Mouse (Mus musculus) midbrain, embryonic 10.5 days (tissue): ENCODE data around the gene Hbp1. TPM values are rescaled to one million over a fixed set of nuclear protein-coding genes. Genes with fewer than 3 reads are reported as not detected.

Experiments
- DNase-seq: peaks from one replicate; pipeline ENCODE4 v3.0.0-alpha.2; 2017; ENCODE audit warnings: low spot score
- H3K27ac ChIP-seq: fragments of 300-500 bp; sonication (generic); replicated peaks from 2 replicates; pipeline ENCODE4 v1.5.1; 2016; ENCODE audit warnings: mild to moderate bottlenecking
- H3K27me3 ChIP-seq: fragments of 300-500 bp; sonication (generic); 2 replicates; pipeline ENCODE4 v1.6.1; 2016; ENCODE audit warnings: low read depth, mild to moderate bottlenecking; ENCODE audit not compliant: poor library complexity, severe bottlenecking
- H3K36me3 ChIP-seq: fragments of 300-500 bp; sonication (generic); 2 replicates; pipeline ENCODE4 v1.6.1; 2016; ENCODE audit warnings: mild to moderate bottlenecking, moderate library complexity
- H3K4me1 ChIP-seq: fragments of 300-500 bp; sonication (generic); 2 replicates; pipeline ENCODE4 v1.6.1; 2016
- H3K4me3 ChIP-seq: fragments of 300-500 bp; sonication (generic); 2 replicates; pipeline ENCODE4 v1.5.1; 2016; ENCODE audit warnings: mild to moderate bottlenecking, moderate library complexity
- H3K9me3 ChIP-seq: fragments of 300-500 bp; sonication (generic); replicated peaks from 2 replicates; pipeline ENCODE4 v1.6.1; 2016; ENCODE audit warnings: mild to moderate bottlenecking
- WGBS: fragments of 180-500 bp; shearing (Covaris S2); methylation state at CpG from one replicate; pipeline ENCODE4 v1.1.7; 2016; 5-methylcytosine and 5-hydroxymethylcytosine counted together
- polyA plus RNA-seq: library from polyadenylated mRNA; unstranded; fragments of >200 nt; fragmentation: Nextera tagmentation; extraction: Ambion mirVana; gene quantifications from 2 replicates; pipeline ENCODE4 v1.2.1, GENCODE M21; 2016

Gene Hbp1
- polyA plus RNA-seq, 1 experiment from 2014 or later, result 78.2 TPM

- Histone ChIP-seq H3K27me3 (no peaks in the 10 kb centered on the region), H3K9me3 (no peaks in the 10 kb centered on the region), H3K4me3 (no peak overlapping the region), H3K4me1 (no peaks in the 10 kb centered on the region), H3K36me3 (peaks cover 57% of the 10 kb centered on the region), H3K27ac (no peak overlapping the region)
- DNase-seq, result no peak
- 89% methylated on average over 3 of the region's 3 CpGs for WGBS
These were observed 26.2 kb downstream of the Hbp1 start for GRCm38 (mm10) chr12:31924135-31924534.

DNA sequence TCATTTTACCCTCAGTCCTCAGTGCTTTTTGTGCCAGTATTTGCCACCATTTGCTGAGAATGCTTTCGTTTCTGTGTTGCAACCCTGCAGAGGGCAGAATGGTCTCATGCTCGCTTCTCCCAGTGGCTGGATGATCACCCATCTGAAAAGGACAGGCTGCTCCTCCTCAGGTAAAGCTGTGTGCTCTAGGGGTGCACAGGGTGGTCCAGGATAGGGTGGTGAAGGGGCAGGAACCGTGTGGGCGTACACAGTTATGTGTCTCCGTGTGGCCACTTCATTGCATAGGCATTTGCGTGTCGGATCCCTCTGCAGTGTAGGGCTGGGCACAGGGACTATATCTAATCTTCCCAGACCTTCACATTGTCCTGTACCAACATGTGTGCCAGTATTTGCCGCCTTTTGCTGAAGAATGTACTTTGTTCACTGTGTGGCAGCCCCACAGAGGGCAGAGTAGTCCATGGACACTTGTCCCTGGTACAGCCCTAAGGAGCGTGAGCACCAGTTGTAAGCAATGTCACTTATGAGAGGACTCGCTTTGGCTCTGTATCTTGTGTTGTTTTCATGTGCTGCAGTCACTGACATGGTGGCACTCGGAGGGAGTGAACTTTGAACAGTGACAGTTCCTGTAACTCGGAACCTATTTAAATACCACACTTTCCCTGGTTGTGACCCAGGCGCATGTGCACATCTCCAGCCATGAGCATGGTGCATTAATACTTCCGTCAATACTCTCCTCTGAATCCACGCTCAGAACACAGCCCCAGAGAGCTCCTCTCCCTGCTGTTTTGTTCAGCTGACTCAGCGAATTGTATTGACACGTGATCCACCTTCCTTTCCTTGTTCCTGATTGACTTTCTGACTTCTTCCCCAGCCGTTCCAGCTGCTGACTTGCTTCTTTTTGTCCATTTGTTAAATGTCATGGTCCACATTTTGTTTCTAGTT is 29.6 kb downstream of the Hbp1 start:
- Histone ChIP-seq H3K9me3 (no peaks in the 10 kb centered on the region), H3K27ac (no peak overlapping the region), H3K36me3 (peaks cover 23% of the 10 kb centered on the region), H3K27me3 (no peaks in the 10 kb centered on the region), H3K4me3 (no peak overlapping the region), H3K4me1 (no peaks in the 10 kb centered on the region)
- no peak for DNase-seq
- WGBS, result 86% methylated on average over 18 of the region's 18 CpGs

- Histone ChIP-seq H3K36me3 (peaks cover 1% of the 10 kb centered on the region; the same call in 1 of the 2 replicates), H3K27me3 (no peaks in the 10 kb centered on the region), H3K27ac (no peak overlapping the region), H3K4me1 (no peaks in the 10 kb centered on the region), H3K9me3 (no peaks in the 10 kb centered on the region), H3K4me3 (no peak overlapping the region)
- 91% methylated on average over 5 of the region's 5 CpGs for WGBS
- no peak for DNase-seq
These were observed 33.1 kb downstream of the Hbp1 start for GRCm38 (mm10) chr12:31917245-31917644.

- no peaks in the 10 kb centered on the region for H3K4me1 ChIP-seq
- H3K27me3 ChIP-seq, result no peaks in the 10 kb centered on the region
- 90% methylated on average over 5 of the region's 5 CpGs for WGBS
These were observed 33.6 kb downstream of the Hbp1 start for GRCm38 (mm10) chr12:31916691-31917090.

GRCm38 (mm10) chr12:31913614-31914013 is 36.7 kb downstream of the Hbp1 start:
- Histone ChIP-seq H3K27ac (no peak overlapping the region), H3K4me1 (no peaks in the 10 kb centered on the region), H3K27me3 (no peaks in the 10 kb centered on the region), H3K36me3 (no peaks in the 10 kb centered on the region), H3K9me3 (no peaks in the 10 kb centered on the region), H3K4me3 (no peak overlapping the region)
- 89% methylated on average over 4 of the region's 4 CpGs for WGBS
- DNase-seq, result no peak

More at GRCm38 (mm10) chr12:31916691-31917090, 33.6 kb downstream of the Hbp1 start:
- no peaks in the 10 kb centered on the region for H3K36me3 ChIP-seq
- H3K27ac ChIP-seq, result no peak overlapping the region
- no peak overlapping the region for H3K4me3 ChIP-seq
- no peak for DNase-seq
- H3K9me3 ChIP-seq, result no peaks in the 10 kb centered on the region

DNA sequence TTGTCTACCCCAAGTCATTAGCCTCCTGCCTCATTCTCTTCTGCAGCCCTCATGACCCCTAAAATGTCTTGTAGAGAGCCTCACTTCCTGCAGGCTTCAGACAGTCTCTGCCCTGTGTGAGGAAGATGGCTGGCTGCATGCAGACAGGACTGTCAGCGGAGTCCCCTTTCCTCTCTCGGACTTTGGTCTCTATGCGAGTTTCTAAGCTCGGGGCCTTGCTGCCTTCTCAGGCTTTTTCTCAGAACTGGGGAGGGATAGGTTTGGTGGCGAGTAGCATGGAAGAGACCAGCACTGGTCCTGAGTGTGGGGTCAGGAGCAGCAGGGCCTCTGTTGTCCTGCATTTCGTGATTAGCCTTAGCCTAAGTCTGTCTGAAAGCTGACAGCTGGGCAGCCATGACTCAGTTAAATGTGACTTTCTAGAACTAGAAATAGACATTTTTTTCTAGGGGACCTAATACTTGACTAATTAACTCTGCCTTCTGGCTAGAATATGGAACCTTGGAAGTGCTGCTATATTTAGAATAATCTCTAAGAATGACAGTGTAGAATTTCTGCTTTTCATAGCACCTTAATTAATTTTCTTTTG is 37.3 kb downstream of the Hbp1 start:
- WGBS, result 85% methylated on average over 6 of the region's 6 CpGs
- no peaks in the 10 kb centered on the region for H3K4me1 ChIP-seq
- no peak overlapping the region for H3K27ac ChIP-seq
- no peaks in the 10 kb centered on the region for H3K27me3 ChIP-seq
- no peak overlapping the region for H3K4me3 ChIP-seq
- no peak for DNase-seq
- H3K36me3 ChIP-seq, result no peaks in the 10 kb centered on the region
- H3K9me3 ChIP-seq, result no peaks in the 10 kb centered on the region

- no peak for DNase-seq
These were observed 42.9 kb downstream of the Hbp1 start for GRCm38 (mm10) chr12:31907436-31907835.

DNA sequence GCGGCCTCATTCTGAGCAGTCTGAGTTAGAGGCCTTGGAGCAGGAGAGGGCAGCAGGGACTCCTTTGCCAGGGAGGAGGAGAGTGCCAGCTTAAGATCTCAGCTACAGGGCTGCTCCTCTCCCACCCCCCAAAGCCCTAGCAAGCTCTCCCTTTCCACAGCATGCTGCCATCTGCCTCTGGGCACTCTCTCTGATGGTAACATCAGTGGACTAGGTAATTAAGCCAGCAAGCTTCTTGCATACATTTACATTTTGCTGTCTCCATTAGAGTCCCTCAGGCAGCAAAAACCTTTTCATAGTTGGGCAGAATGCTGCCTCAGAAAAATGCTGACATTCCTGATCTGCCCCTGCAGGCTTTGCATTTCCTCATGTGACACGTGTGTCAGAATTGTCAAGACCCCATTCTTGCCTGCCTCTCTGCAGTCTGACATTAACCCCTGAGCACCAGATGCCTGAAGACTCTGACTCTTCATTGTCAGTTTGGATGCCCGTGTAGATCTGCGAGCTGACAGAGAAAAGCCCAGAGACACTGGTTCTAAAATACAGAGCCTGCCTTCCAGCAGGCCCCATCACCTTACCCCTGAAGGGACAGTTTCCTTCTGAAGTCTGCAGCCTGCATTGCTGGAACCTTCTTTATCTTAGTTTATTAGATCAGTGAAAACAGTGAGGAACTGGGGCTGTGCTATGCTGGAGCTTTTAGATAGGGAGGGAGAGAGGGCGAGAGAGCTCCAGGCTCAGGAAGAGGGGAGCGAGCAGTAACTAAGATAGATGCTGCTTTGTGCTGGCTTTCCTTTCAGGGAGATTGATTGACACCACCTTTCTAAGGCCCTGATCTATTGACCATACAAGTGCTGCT is 44.4 kb downstream of the Hbp1 start:
- Histone ChIP-seq H3K36me3 (peaks cover 7% of the 10 kb centered on the region; the same call in 1 of the 2 replicates), H3K27me3 (no peaks in the 10 kb centered on the region), H3K27ac (peak overlapping the region; percentile 55), H3K4me3 (no peak overlapping the region), H3K4me1 (peaks cover 8% of the 10 kb centered on the region), H3K9me3 (no peaks in the 10 kb centered on the region)
- 46% methylated on average over 6 of the region's 6 CpGs for WGBS
- no peak for DNase-seq

More at GRCm38 (mm10) chr12:31907436-31907835, 42.9 kb downstream of the Hbp1 start:
- Histone ChIP-seq H3K4me3 (no peak overlapping the region), H3K27ac (no peak overlapping the region), H3K36me3 (peaks cover 3% of the 10 kb centered on the region; the same call in 1 of the 2 replicates), H3K9me3 (no peaks in the 10 kb centered on the region), H3K4me1 (peaks cover 8% of the 10 kb centered on the region), H3K27me3 (no peaks in the 10 kb centered on the region)
- 89% methylated on average over 2 of the region's 2 CpGs for WGBS

- Histone ChIP-seq H3K36me3 (peaks cover 7% of the 10 kb centered on the region; the same call in 1 of the 2 replicates), H3K4me3 (no peak overlapping the region), H3K9me3 (no peaks in the 10 kb centered on the region), H3K27ac (no peak overlapping the region), H3K4me1 (peaks cover 22% of the 10 kb centered on the region), H3K27me3 (no peaks in the 10 kb centered on the region)
- no peak for DNase-seq
- WGBS, result 84% methylated on average over 4 of the region's 4 CpGs
These were observed 49.9 kb downstream of the Hbp1 start for GRCm38 (mm10) chr12:31900391-31900914.

GRCm38 (mm10) chr12:31897456-31897855 is 52.9 kb downstream of the Hbp1 start:
- H3K27me3 ChIP-seq, result no peaks in the 10 kb centered on the region
- no peak for DNase-seq
- peak overlapping the region; percentile 63; the same call in 1 of the 2 replicates for H3K27ac ChIP-seq
- peaks cover 35% of the 10 kb centered on the region for H3K4me1 ChIP-seq
- 0 out of 2 replicates have a peak, but pooled peaks cover 4% of the 10 kb centered on the region for H3K36me3 ChIP-seq
- no peak overlapping the region for H3K4me3 ChIP-seq
- 67% methylated on average over 7 of the region's 7 CpGs for WGBS
- H3K9me3 ChIP-seq, result no peaks in the 10 kb centered on the region

- Histone ChIP-seq H3K27ac (peak overlapping the region; percentile 63; the same call in 1 of the 2 replicates), H3K27me3 (no peaks in the 10 kb centered on the region), H3K36me3 (0 out of 2 replicates have a peak, but pooled peaks cover 2% of the 10 kb centered on the region), H3K4me1 (peaks cover 36% of the 10 kb centered on the region), H3K4me3 (no peak overlapping the region), H3K9me3 (no peaks in the 10 kb centered on the region)
- 25% methylated on average over 8 of the region's 8 CpGs for WGBS
- DNase-seq, result no peak
These were observed 53.3 kb downstream of the Hbp1 start for GRCm38 (mm10) chr12:31896986-31897385.

DNA sequence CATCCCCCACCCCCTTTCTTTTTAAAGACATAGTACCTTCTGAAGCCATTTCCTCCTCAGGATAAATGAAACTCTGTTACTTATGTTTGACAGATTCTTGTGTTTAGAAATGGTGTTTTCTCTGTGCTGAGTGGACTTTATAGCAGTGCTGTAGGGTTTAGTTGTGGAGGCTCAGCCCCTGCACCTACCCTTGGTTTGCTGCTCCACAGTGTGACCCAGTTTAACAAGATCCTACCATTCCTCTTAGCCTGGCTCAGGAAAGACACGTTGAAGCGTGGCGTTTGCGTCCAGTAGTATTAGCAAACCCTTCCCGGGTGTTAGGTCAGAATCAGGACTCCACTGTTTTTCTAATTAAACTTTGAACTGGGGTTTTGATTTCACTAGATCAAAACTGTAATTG is 54.0 kb downstream of the Hbp1 start:
- peak overlapping the region; percentile 63 for H3K27ac ChIP-seq
- H3K36me3 ChIP-seq, result no peaks in the 10 kb centered on the region
- no peaks in the 10 kb centered on the region for H3K9me3 ChIP-seq
- H3K4me1 ChIP-seq, result peaks cover 42% of the 10 kb centered on the region
- no peak for DNase-seq
- no peak overlapping the region for H3K4me3 ChIP-seq
- WGBS, result 16% methylated on average over 5 of the region's 5 CpGs
- H3K27me3 ChIP-seq, result no peaks in the 10 kb centered on the region
